Mouse (Mus musculus) G1E (cell line): ENCODE results near the gene Selenoi. TPM values are rescaled to one million over a fixed set of nuclear protein-coding genes. Genes with fewer than 3 reads are reported as not detected.
A peak's percentile ranks its signal among the peaks of the same experiment; 100 is the strongest.

Experiments
- ATAC-seq: 2 replicates; pipeline ENCODE4 v1.8.0; 2016; ENCODE audit warnings: mild to moderate bottlenecking; ENCODE audit not compliant: insufficient number of reproducible peaks, poor library complexity, low FRiP score, severe bottlenecking; ENCODE audit errors: extremely low read depth
- DNase-seq: peaks from one replicate; pipeline ENCODE4 v3.0.0; 2012; ENCODE audit warnings: low spot score
- H3K27me3 ChIP-seq: 2 replicates; pipeline ENCODE4 v1.6.1; 2012; ENCODE audit warnings: mild to moderate bottlenecking, low read length, inconsistent platforms; ENCODE audit not compliant: insufficient read depth
- H3K36me3 ChIP-seq: replicated peaks from 2 replicates; pipeline ENCODE3; 2012; ENCODE audit warnings: mild to moderate bottlenecking, inconsistent platforms
- H3K4me1 ChIP-seq: 2 replicates; pipeline ENCODE4 v1.6.1; 2012; ENCODE audit warnings: low read depth, low read length, inconsistent platforms, mixed read lengths; ENCODE audit not compliant: insufficient read depth
- H3K4me3 ChIP-seq: 2 replicates; pipeline ENCODE4 v1.5.1; 2012; ENCODE audit warnings: low read depth, mild to moderate bottlenecking, inconsistent platforms, low read length, moderate library complexity, mixed read lengths
- H3K9me3 ChIP-seq: replicated peaks from 2 replicates; pipeline ENCODE4 v1.6.1; 2012; ENCODE audit warnings: inconsistent platforms
- CTCF ChIP-seq: IDR thresholded peaks from 2 replicates; pipeline ENCODE4 v1.5.1; 2012; ENCODE audit warnings: low read depth, low read length, inconsistent platforms, mixed read lengths
- GATA1 ChIP-seq: IDR thresholded peaks from 2 replicates; pipeline ENCODE4 v1.6.1; 2012; ENCODE audit warnings: borderline replicate concordance, low read length, inconsistent platforms, mixed read lengths
- GATA2 ChIP-seq: IDR thresholded peaks from 2 replicates; pipeline ENCODE4 v1.6.1; 2012; ENCODE audit warnings: low read depth, low read length, inconsistent platforms, borderline replicate concordance
- POLR2AphosphoS5 ChIP-seq: IDR thresholded peaks from 2 replicates; pipeline ENCODE4 v1.6.1; 2012; ENCODE audit warnings: low read depth, low read length, inconsistent platforms; ENCODE audit not compliant: insufficient replicate concordance
- TAL1 ChIP-seq: conservative IDR thresholded peaks from 2 replicates; pipeline ENCODE4 v1.6.1; 2012; ENCODE audit warnings: low read depth, low read length, inconsistent platforms, mixed read lengths
- polyA plus RNA-seq: library from polyadenylated mRNA; stranded (reverse); fragments of >175 nt; gene quantifications from 2 replicates; pipeline ENCODE4 v1.2.3, GENCODE M21; 2012
- total RNA-seq, 2 experiments: library from RNA; stranded (forward) in 1 of 2; stranded (reverse) in 1 of 2; fragments of 200-1000 nt in 1 of 2; fragments of >200 nt in 1 of 2; fragmentation: Nextera tagmentation in 1 of 2; gene quantifications; 2 replicates each; pipeline ENCODE4 v1.2.3; 2014 to 2017

Selenoi gene
- total and polyA plus RNA-seq, 3 experiments: 1.6 to 54.0 (median 41.7) TPM

GRCm38 (mm10) chr5:30233042-30233441, 661 bp downstream of the Selenoi start:
- Histone ChIP-seq H3K4me1 (peaks cover 44% of the 10 kb centered on the region), H3K36me3 (peaks cover 27% of the 10 kb centered on the region), H3K9me3 (peaks cover 6% of the 10 kb centered on the region), H3K4me3 (peak overlapping the region; percentile 87), H3K27me3 (no peaks in the 10 kb centered on the region)
- TF ChIP-seq TAL1: no peak
- TF ChIP-seq GATA2: no peak
- TF ChIP-seq GATA1: no peak
- no peak for TF ChIP-seq POLR2AphosphoS5
- no peak for TF ChIP-seq CTCF
- DNase-seq (no peak), ATAC-seq (no peak)

GRCm38 (mm10) chr5:30233979-30234378, 1.6 kb downstream of the Selenoi start:
- DNase-seq: no peak
- no peak for TF ChIP-seq TAL1
- no peak for TF ChIP-seq GATA1
- no peak for TF ChIP-seq POLR2AphosphoS5
- TF ChIP-seq CTCF: no peak
- TF ChIP-seq GATA2: no peak
- Histone ChIP-seq H3K27me3 (no peaks in the 10 kb centered on the region), H3K9me3 (peaks cover 6% of the 10 kb centered on the region), H3K4me1 (peaks cover 53% of the 10 kb centered on the region), H3K36me3 (peaks cover 36% of the 10 kb centered on the region), H3K4me3 (peak overlapping the region; percentile 87; the same call in 1 of the 2 replicates)
- no peak for ATAC-seq

- TF ChIP-seq POLR2AphosphoS5 (no peak), TAL1 (no peak), CTCF (no peak), GATA2 (no peak), GATA1 (no peak)
- Histone ChIP-seq H3K9me3 (no peaks in the 10 kb centered on the region), H3K4me3 (no peak overlapping the region; the same call in 1 of the 2 replicates), H3K36me3 (peaks cover 38% of the 10 kb centered on the region), H3K27me3 (no peaks in the 10 kb centered on the region), H3K4me1 (peaks cover 66% of the 10 kb centered on the region)
- DNase-seq: no peak
- ATAC-seq: no peak
Measured at GRCm38 (mm10) chr5:30235641-30236126, 3.3 kb downstream of the Selenoi start.

GRCm38 (mm10) chr5:30238533-30238932, 6.2 kb downstream of the Selenoi start:
- H3K36me3 ChIP-seq: peaks cover 44% of the 10 kb centered on the region
- ATAC-seq (no peak), DNase-seq (no peak)
- no peaks in the 10 kb centered on the region for H3K27me3 ChIP-seq
- no peak overlapping the region for H3K4me3 ChIP-seq
- no peak for TF ChIP-seq GATA1
- TF ChIP-seq POLR2AphosphoS5: no peak
- TF ChIP-seq GATA2: no peak
- TF ChIP-seq CTCF: no peak
- TF ChIP-seq TAL1: no peak
- H3K9me3 ChIP-seq: no peaks in the 10 kb centered on the region
- peaks cover 54% of the 10 kb centered on the region for H3K4me1 ChIP-seq

- H3K27me3 ChIP-seq: no peaks in the 10 kb centered on the region
- DNase-seq (no peak), ATAC-seq (no peak)
- peaks cover 57% of the 10 kb centered on the region for H3K36me3 ChIP-seq
- peaks cover 51% of the 10 kb centered on the region for H3K4me1 ChIP-seq
- H3K9me3 ChIP-seq: no peaks in the 10 kb centered on the region
- no peak for TF ChIP-seq GATA1
- no peak for TF ChIP-seq CTCF
- no peak for TF ChIP-seq TAL1
- no peak for TF ChIP-seq POLR2AphosphoS5
- TF ChIP-seq GATA2: no peak
- no peak overlapping the region for H3K4me3 ChIP-seq
Measured at GRCm38 (mm10) chr5:30240552-30240951, 8.2 kb downstream of the Selenoi start.

GRCm38 (mm10) chr5:30242410-30242809, 10.0 kb downstream of the Selenoi start:
- Histone ChIP-seq H3K36me3 (peaks cover 61% of the 10 kb centered on the region), H3K27me3 (no peaks in the 10 kb centered on the region), H3K4me1 (peaks cover 43% of the 10 kb centered on the region), H3K9me3 (no peaks in the 10 kb centered on the region), H3K4me3 (no peak overlapping the region)
- no peak for DNase-seq
- no peak for ATAC-seq
- TF ChIP-seq CTCF (no peak), GATA2 (no peak), POLR2AphosphoS5 (no peak), TAL1 (no peak), GATA1 (no peak)
